Comparison of ENCODE assay signal across 10 mouse cellular contexts in genomic region chr2:134673604-134674003, GRCm38 (mm10). TPM values are rescaled to one million over a fixed set of nuclear protein-coding genes. Genes with fewer than 3 reads are reported as not detected.
DNase-seq lines count a peak whose midpoint lies in the region; ATAC-seq and TF ChIP-seq lines count a peak whose summit lies in the region.
"Had no signal": no experiment of that assay in that cellular context is flagged by ENCODE, and none has a peak within 500 bp of the region (broad histone marks: within the 10 kb centered on the region; RNA-seq: fewer than 3 reads in every experiment).

No protein-coding gene starts in this region.

- 66% methylated on average over 5 of the region's 5 CpGs for WGBS in heart, embryonic 10.5 days
- WGBS in intestine, embryonic 16.5 days, result 75% methylated on average over 5 of the region's 5 CpGs

- no peaks in the 10 kb centered on the region for H3K79me2 ChIP-seq in C2C12 (ENCODE audit: control insufficient read depth, insufficient read depth)

- DNase-seq in heart, postnatal 10 days, result peak; percentile 35 to 57
- DNase-seq in heart, embryonic 10.5 days (ENCODE audit: low spot score), result no peak
- peak; percentile 25 to 64 for DNase-seq in adrenal gland, adult (ENCODE audit: inconsistent age in 2 of 2, low spot score in 1 of 2)
- DNase-seq in embryo, embryonic 11.5 days (ENCODE audit: low read depth, low spot score), result peak; percentile 3
- DNase-seq in layer of hippocampus, postnatal 10 days (ENCODE audit: low spot score in 2 of 2), result peak; percentile 53 to 62
- peak; percentile 32 for DNase-seq in retina, embryonic 14.5 days (ENCODE audit: low spot score)

- H3K4me2 ChIP-seq in intestine, embryonic 16.5 days (ENCODE audit: low read depth, low read length), result no peak overlapping the region
- H3K4me2 ChIP-seq: limb, embryonic 13.5 days; stomach, embryonic 15.5 days had no signal

- peak; percentile 7 for TF ChIP-seq CTCF in C2C12 (IDR thresholded peaks at IDR 0.05; ENCODE audit: control insufficient read depth, insufficient read depth, insufficient read length)

- no peak overlapping the region for H3K4me3 ChIP-seq in heart, embryonic 10.5 days
- no peak overlapping the region for H3K4me3 ChIP-seq in C2C12 (ENCODE audit: insufficient read depth, poor library complexity, severe bottlenecking)
- no peak overlapping the region for H3K4me3 ChIP-seq in intestine, embryonic 16.5 days (ENCODE audit: low read length)
- H3K4me3 ChIP-seq: limb, embryonic 13.5 days; stomach, embryonic 15.5 days had no signal

- no peak for ATAC-seq in intestine, embryonic 16.5 days

- H3ac ChIP-seq in C2C12 (ENCODE audit: control insufficient read depth, insufficient read length, low read depth), result no peak overlapping the region

- H3K27ac ChIP-seq in heart, embryonic 10.5 days, result no peak overlapping the region
- no peak overlapping the region for H3K27ac ChIP-seq in intestine, embryonic 16.5 days (ENCODE audit: low read length)
- H3K27ac ChIP-seq: limb, embryonic 13.5 days; stomach, embryonic 15.5 days had no signal

- H3K27me3 ChIP-seq in heart, embryonic 10.5 days (ENCODE audit: insufficient read depth, poor library complexity, severe bottlenecking), result no peaks in the 10 kb centered on the region
- H3K27me3 ChIP-seq in C2C12 (ENCODE audit: control insufficient read depth, insufficient read depth, insufficient read length), result no peaks in the 10 kb centered on the region
- H3K27me3 ChIP-seq in intestine, embryonic 16.5 days (replicated peaks; ENCODE audit: control insufficient read depth, insufficient read depth, low read length), result no peaks in the 10 kb centered on the region
- H3K27me3 ChIP-seq: limb, embryonic 13.5 days; stomach, embryonic 15.5 days had no signal

- H3K9ac ChIP-seq in intestine, embryonic 16.5 days (ENCODE audit: low read depth, low read length), result no peak overlapping the region
- H3K9ac ChIP-seq: limb, embryonic 13.5 days; stomach, embryonic 15.5 days had no signal

- intact Hi-C loops in heart, postnatal 10 days (cut with DNase I), result no loop called here

- H3K79me3 ChIP-seq in C2C12 (ENCODE audit: low read depth), result no peaks in the 10 kb centered on the region

- H3K36me3 ChIP-seq in heart, embryonic 10.5 days, result no peaks in the 10 kb centered on the region
- H3K36me3 ChIP-seq in C2C12 (ENCODE audit: control insufficient read depth, insufficient read depth), result no peaks in the 10 kb centered on the region
- no peaks in the 10 kb centered on the region for H3K36me3 ChIP-seq in intestine, embryonic 16.5 days (ENCODE audit: control insufficient read depth, insufficient read depth, low read length)
- H3K36me3 ChIP-seq: limb, embryonic 13.5 days; stomach, embryonic 15.5 days had no signal

- no peaks in the 10 kb centered on the region for H3K9me3 ChIP-seq in heart, embryonic 10.5 days
- H3K9me3 ChIP-seq in intestine, embryonic 16.5 days (ENCODE audit: control insufficient read depth, low read length), result no peaks in the 10 kb centered on the region
- H3K9me3 ChIP-seq: limb, embryonic 13.5 days; stomach, embryonic 15.5 days had no signal

- no peaks in the 10 kb centered on the region for H3K4me1 ChIP-seq in heart, embryonic 10.5 days
- no peaks in the 10 kb centered on the region for H3K4me1 ChIP-seq in intestine, embryonic 16.5 days (ENCODE audit: control insufficient read depth, insufficient read depth, low read length)
- H3K4me1 ChIP-seq: limb, embryonic 13.5 days; stomach, embryonic 15.5 days had no signal

TF ChIP-seq in C2C12, 6 proteins besides CTCF, POLR2A, EP300 and RAD21:
- TF ChIP-seq CEBPB (IDR thresholded peaks at IDR 0.05; ENCODE audit: low read depth), result no peak
- no peak for TF ChIP-seq MAX (IDR thresholded peaks at IDR 0.05)
- no peak for TF ChIP-seq USF1 (IDR thresholded peaks at IDR 0.05; ENCODE audit: low read depth)
- TF ChIP-seq MYOG (IDR thresholded peaks at IDR 0.05; ENCODE audit: control insufficient read depth, extremely low read depth, insufficient read length), result no peak
- TF ChIP-seq FOSL1 (IDR thresholded peaks at IDR 0.05; ENCODE audit: insufficient read depth, low read length, poor library complexity, severe bottlenecking), result no peak
- no peak for TF ChIP-seq MYOD1 (IDR thresholded peaks at IDR 0.05; ENCODE audit: control insufficient read depth, insufficient read length, low read depth)

RNA-seq across cellular contexts. Expression of gene Tmx4, which starts 29.7 kb away (rescaled TPM):
- 10 to 100 TPM; 62.3 to 65.6 TPM for total RNA-seq in heart, postnatal 10 days (2021)
- 27.1 and 39.6 TPM in 2 replicates for polyA plus RNA-seq in heart, embryonic 10.5 days (2016; fragmentation: Nextera tagmentation; extraction: Ambion mirVana)
- 2.9 TPM for polyA plus RNA-seq in C2C12 (2012; fragmentation: generic; extraction: Trizol)
- total RNA-seq in layer of hippocampus, postnatal 10 days (2021), result 100 to 1,000 TPM; 120 to 126 TPM
- polyA plus RNA-seq in intestine, embryonic 16.5 days (2015; fragmentation: Nextera tagmentation; extraction: Ambion mirVana), result 9.7 and 10.7 TPM in 2 replicates
